Mouse (Mus musculus): Measurements from ENCODE around the gene Tas2r124. TPM values are rescaled to one million over a fixed set of nuclear protein-coding genes. Genes with fewer than 3 reads are reported as not detected.

Tas2r124 gene
- not detected for total RNA-seq (2022)

DNA sequence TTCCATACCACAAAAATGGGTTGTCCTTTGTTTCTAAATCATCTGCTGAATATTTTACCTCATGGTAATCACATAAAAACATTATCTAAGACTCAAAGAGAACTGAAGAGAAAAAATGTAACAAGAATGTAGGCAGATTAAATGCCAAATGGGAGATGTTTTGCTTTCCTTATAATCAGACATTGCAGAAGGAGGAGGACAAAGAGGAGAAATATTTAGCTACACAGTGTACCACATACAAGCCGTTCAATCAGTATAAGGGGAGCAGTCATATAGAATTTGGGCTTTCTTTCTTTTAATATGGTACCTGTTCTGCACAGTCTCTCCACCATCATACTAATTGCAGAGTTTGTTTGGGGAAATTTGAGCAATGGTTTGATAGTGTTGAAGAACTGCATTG lies at the start of gene Tas2r124:
TSS of gene Tas2r124 (plus strand) at position 301 of the 400 bp plus-strand sequence.
- no peak for DNase-seq (ENCODE audit: low spot score in 2 of 2)

DNA sequence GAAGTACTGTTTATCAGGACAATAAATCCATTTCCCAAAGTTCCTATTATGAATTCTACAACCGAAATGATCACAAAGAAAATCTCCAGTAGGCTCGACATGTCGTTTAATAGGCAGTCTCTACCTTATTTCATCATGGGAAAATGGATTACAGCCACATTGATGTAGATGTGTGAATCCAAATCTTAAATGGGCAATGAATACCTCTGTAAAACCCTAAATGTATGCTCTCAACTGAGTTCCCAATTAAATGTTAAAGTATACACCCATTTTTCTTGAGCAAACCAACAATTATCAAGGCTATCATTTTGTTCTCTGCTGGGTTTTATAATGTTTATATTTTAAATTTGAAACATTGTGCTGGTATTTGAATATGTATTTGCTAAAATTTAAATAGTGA lies 42.7 kb upstream of the Tas2r124 start, which contains the start of gene Tas2r122:
TSS of gene Tas2r122 (minus strand) at position 101 of the 400 bp plus-strand sequence.
- DNase-seq (ENCODE audit: low spot score in 2 of 2): no peak

DNA sequence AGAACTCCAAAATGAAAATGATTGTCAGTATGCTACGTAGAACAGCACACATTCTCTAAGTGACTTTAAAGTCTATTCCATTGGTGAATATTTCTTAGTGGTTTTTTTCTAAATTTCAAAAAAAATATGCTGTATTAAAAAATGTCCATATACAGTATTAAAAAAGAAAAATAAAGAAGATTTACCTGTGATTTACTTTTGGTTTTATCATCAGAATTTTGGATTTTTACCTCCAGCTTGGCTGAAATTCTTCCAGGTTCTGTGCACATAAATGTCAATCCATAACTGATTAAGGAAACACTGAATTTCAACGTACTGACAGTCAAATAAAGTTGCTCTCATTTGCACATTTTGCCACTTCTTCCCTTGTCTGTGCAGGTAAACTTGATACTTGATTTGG lies 16.6 kb upstream of the Tas2r124 start, which contains the start of gene Tas2r115:
TSS of gene Tas2r115 (minus strand) at position 101 of the 400 bp plus-strand sequence.
- no peak for DNase-seq (ENCODE audit: low spot score in 2 of 2)

DNA sequence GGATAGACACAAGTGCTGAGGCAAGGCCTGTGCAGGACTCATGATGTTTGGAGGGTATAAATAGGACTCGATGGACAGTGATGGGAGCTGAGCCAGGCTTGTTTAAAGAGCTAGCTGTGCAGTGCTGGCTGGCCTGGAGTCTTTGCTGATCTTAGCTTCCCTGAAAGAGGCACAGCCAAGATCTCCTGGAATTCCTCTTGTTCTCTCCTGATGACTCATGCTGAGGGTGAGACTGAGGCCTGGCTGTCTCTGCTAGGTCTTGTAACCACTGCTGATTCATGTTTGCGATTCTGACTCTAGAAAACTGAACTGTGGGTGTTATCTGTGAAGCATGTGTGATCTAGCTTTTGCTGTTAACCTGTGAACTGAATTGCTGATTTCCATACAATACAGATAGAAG lies 4.3 kb upstream of the Tas2r124 start:
- DNase-seq (ENCODE audit: low spot score in 2 of 2): no peak

DNA sequence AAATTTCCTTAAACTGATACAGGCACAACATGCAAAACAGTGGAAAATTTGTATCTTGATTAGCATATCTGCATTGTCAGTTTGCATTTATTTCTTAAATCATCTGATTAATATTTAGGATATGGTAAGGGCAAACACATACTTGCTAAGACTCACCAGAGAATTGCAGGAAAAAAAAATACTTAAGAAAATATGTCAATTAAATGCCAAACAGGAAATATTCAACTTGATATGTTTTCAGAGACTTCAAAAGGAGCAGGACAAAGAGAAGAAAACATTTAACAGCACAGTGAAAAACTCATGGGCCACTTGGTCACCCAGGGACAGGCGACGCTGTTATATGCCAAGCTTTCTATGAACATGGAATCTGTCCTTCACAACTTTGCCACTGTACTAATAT lies 7.3 kb downstream of the Tas2r124 start, which contains the start of gene Tas2r102:
TSS of gene Tas2r102 (plus strand) at position 301 of the 400 bp plus-strand sequence.
- no peak for DNase-seq (ENCODE audit: low spot score in 2 of 2)

DNA sequence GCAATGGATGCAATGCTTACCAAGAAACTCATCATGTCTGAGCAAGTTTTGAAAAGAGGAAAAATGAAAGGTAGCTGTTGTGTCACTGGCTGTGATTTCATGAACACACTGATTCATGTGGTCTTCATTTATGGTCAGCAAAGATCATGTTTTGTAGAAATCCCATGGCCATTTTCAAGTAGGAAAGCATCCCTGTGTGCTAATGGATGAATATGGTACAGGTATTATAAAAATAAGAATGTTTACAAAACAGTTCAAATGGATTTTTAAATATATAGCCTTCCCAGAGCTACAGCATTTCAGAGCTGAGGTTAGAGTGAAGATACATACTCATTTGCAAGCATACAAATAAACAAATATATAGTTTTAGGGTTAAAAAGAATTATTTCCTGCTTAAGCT lies 23.5 kb downstream of the Tas2r124 start, which contains the start of gene Tas2r136:
TSS of gene Tas2r136 (minus strand) at position 101 of the 400 bp plus-strand sequence.
- no peak for DNase-seq (ENCODE audit: low spot score in 2 of 2)

DNA sequence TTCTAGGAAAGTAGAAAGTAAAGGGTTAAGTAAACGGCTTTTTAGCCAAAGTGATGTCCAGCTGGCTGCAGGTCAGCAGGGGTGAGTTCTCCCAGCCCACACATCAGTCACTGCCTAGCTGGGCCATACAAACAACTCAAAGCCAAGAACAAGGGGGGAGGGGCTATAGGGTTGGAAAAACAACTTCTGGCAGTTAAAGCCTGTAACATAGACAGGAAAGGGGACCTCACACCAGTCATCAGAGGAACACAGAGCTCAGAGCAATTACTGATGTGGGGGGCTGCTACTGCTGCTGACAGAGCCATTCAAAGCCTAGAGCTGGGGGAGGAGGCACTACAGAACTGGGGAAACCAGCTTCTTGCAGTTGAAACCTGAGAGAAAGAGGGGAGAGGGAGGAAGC lies 40.9 kb downstream of the Tas2r124 start:
- DNase-seq (ENCODE audit: low spot score in 2 of 2): no peak

DNA sequence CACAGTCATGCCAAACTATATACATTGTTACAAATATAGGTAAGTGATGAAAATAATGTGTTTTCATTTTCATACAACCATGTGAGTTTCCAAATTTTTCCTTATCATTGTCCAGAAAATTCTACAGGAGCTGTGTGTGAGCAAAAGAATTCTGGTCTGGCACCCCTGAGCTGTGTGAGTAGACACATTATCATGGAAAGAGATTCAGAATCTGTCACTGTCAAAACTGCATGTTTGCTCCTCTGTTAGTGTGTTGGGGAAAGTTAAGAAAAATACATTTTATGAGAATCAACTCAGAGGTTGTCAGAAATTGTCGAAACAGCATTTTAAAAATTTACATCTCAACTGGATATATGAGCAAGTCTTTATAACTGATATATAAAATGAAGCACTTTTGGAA lies 48.0 kb downstream of the Tas2r124 start, which contains the start of gene Tas2r117:
TSS of gene Tas2r117 (plus strand) at position 301 of the 400 bp plus-strand sequence.
- DNase-seq (ENCODE audit: low spot score in 2 of 2): no peak

Other genes starting within 250 kb of the Tas2r124 start
- not detected for gene Prh1, start 184.9 kb upstream of the Tas2r124 start, total RNA-seq (2022)
- not detected for gene Prp2, start 158.8 kb upstream of the Tas2r124 start, total RNA-seq (2022)
- gene A630073D07Rik, start 103.2 kb upstream of the Tas2r124 start, total RNA-seq (2022): not detected
- not detected for gene Tas2r120, start 97.8 kb upstream of the Tas2r124 start, total RNA-seq (2022)
- not detected for gene Tas2r121, start 53.7 kb upstream of the Tas2r124 start, total RNA-seq (2022)
- not detected for gene Tas2r122, start 42.8 kb upstream of the Tas2r124 start, total RNA-seq (2022)
- gene Tas2r115, start 16.7 kb upstream of the Tas2r124 start, total RNA-seq (2022): not detected
- not detected for gene Tas2r102, start 7.4 kb downstream of the Tas2r124 start, total RNA-seq (2022)
- not detected for gene Tas2r136, start 23.4 kb downstream of the Tas2r124 start, total RNA-seq (2022)
- not detected for gene Tas2r117, start 48.1 kb downstream of the Tas2r124 start, total RNA-seq (2022)
- gene Tas2r123, start 92.4 kb downstream of the Tas2r124 start, total RNA-seq (2022): not detected
- gene Tas2r116, start 100.7 kb downstream of the Tas2r124 start, total RNA-seq (2022): not detected
- not detected for gene Tas2r110, start 113.3 kb downstream of the Tas2r124 start, total RNA-seq (2022)
- gene Tas2r113, start 138.3 kb downstream of the Tas2r124 start, total RNA-seq (2022): not detected
- gene Tas2r125, start 154.9 kb downstream of the Tas2r124 start, total RNA-seq (2022): not detected
- not detected for gene Tas2r129, start 196.4 kb downstream of the Tas2r124 start, total RNA-seq (2022)
- gene Tas2r131, start 203.2 kb downstream of the Tas2r124 start, total RNA-seq (2022): not detected
- not detected for gene Tas2r109, start 226.2 kb downstream of the Tas2r124 start, total RNA-seq (2022)